In the genomic region with DNA sequence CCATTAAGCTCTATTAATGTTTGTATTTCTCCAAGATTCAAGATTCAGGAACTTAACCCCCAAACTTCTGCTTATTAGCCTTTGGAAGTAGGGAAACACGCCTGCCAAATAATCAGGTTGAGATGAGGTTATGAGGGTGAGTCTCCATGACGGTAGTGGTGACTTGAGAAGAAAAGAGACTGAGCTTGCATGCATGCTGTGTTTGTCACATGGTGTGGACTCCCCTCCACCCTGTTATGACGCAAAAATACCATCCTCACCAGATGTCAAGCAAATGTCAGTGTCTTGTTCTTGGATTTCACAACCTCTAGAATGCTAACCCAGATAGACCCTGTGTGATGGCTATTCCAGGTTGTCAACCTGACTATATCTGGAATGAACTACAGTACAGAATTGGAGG, we compare ENCODE assay signal across 46 mouse cellular contexts. TPM values are rescaled to one million over a fixed set of nuclear protein-coding genes. Genes with fewer than 3 reads are reported as not detected.
"Had no signal": no experiment of that assay in that cellular context is flagged by ENCODE, and none has a peak within 500 bp of the region (broad histone marks: within the 10 kb centered on the region; RNA-seq: fewer than 3 reads in every experiment).

No protein-coding gene starts in this region.

- ATAC-seq: liver, embryonic 12.5 days; liver, postnatal 0 days; lung, postnatal 0 days; midbrain, embryonic 13.5 days; midbrain, embryonic 15.5 days; midbrain, embryonic 16.5 days had no signal

- H3K27ac ChIP-seq: left cerebral cortex, adult 2 months; limb, embryonic 10.5 days; limb, embryonic 12.5 days; limb, embryonic 13.5 days; limb, embryonic 15.5 days; liver, embryonic 12.5 days; liver, embryonic 13.5 days; liver, embryonic 14.5 days; liver, embryonic 15.5 days; lung, embryonic 15.5 days; macrophage; midbrain, embryonic 12.5 days; midbrain, embryonic 13.5 days; midbrain, embryonic 15.5 days; neural tube, embryonic 12.5 days had no signal

- DNase-seq: left cerebral cortex, postnatal 4 days; liver; liver, embryonic 13.5 days; liver, postnatal 0 days; lung, adult 18-20 months; lung, adult 2 months; lung, embryonic 14.5 days; lung, postnatal 10 days; lung, postnatal 14 days; lung, postnatal 36 days; lung, postnatal 4 days; midbrain, embryonic 14.5 days had no signal

- H3K4me3 ChIP-seq: left cerebral cortex, adult 2 months; limb, embryonic 10.5 days; limb, embryonic 12.5 days; limb, embryonic 13.5 days; limb, embryonic 15.5 days; liver, embryonic 12.5 days; liver, embryonic 13.5 days; liver, embryonic 15.5 days; lung, embryonic 15.5 days; midbrain, embryonic 12.5 days; midbrain, embryonic 13.5 days; midbrain, embryonic 15.5 days; myocyte; neural tube, embryonic 12.5 days had no signal

- H3K4me1 ChIP-seq: limb, embryonic 12.5 days; lung, embryonic 15.5 days; midbrain, embryonic 12.5 days; midbrain, embryonic 13.5 days; midbrain, embryonic 15.5 days; neural tube, embryonic 12.5 days had no signal

- H3K9me3 ChIP-seq: limb, embryonic 10.5 days; limb, embryonic 12.5 days; limb, embryonic 13.5 days; limb, embryonic 15.5 days; liver, embryonic 12.5 days; liver, embryonic 13.5 days; liver, embryonic 15.5 days; lung, embryonic 15.5 days; midbrain, embryonic 12.5 days; midbrain, embryonic 15.5 days; neural tube, embryonic 12.5 days had no signal

- H3K27me3 ChIP-seq: limb, embryonic 12.5 days; limb, embryonic 13.5 days; limb, embryonic 15.5 days; liver, embryonic 13.5 days; lung, embryonic 15.5 days; megakaryocyte, embryonic 14.5 days; midbrain, embryonic 12.5 days; midbrain, embryonic 13.5 days; midbrain, embryonic 15.5 days; neural tube, embryonic 12.5 days had no signal

- H3K36me3 ChIP-seq: limb, embryonic 10.5 days; limb, embryonic 12.5 days; limb, embryonic 13.5 days; limb, embryonic 15.5 days; liver, embryonic 12.5 days; liver, embryonic 13.5 days; liver, embryonic 15.5 days; lung, embryonic 15.5 days; midbrain, embryonic 12.5 days; midbrain, embryonic 13.5 days; midbrain, embryonic 15.5 days; neural tube, embryonic 12.5 days had no signal

RNA-seq across cellular contexts. Expression of a gene that starts 43.3 kb away (rescaled TPM):
- total RNA-seq: left cerebral cortex, adult 2 months; left cerebral cortex, adult 8-10 months; left cerebral cortex, postnatal 10 days; left cerebral cortex, postnatal 14 days; left cerebral cortex, postnatal 25 days; left cerebral cortex, postnatal 36 days; left cerebral cortex, postnatal 4 days; liver, adult 2 months; megakaryocyte progenitor cell, adult 5-6 weeks; megakaryocyte-erythroid progenitor cell, adult 5-6 weeks; midbrain, postnatal 0 days had no signal
- polyA plus RNA-seq: limb, embryonic 10.5 days; limb, embryonic 11.5 days; limb, embryonic 12.5 days; limb, embryonic 13.5 days; limb, embryonic 14.5 days; limb, embryonic 15.5 days; liver, adult 2 months; liver, embryonic 11.5 days; liver, embryonic 12.5 days; liver, embryonic 13.5 days; liver, embryonic 14.5 days; liver, embryonic 15.5 days; liver, embryonic 16.5 days; liver, postnatal 0 days; lung, adult 2 months; lung, embryonic 14.5 days; lung, embryonic 15.5 days; lung, embryonic 16.5 days; lung, postnatal 0 days; macrophage; midbrain, embryonic 11.5 days; midbrain, embryonic 12.5 days; midbrain, embryonic 13.5 days; midbrain, embryonic 14.5 days; midbrain, embryonic 15.5 days; midbrain, embryonic 16.5 days; midbrain, postnatal 0 days; myocyte; neural tube, embryonic 11.5 days; neural tube, embryonic 12.5 days had no signal
